Mouse (Mus musculus): Measurements from ENCODE around the gene Cenpc1.

The Cenpc1 gene

GRCm38 (mm10) chr5:85996545-85997510 lies 68.6 kb downstream of the Cenpc1 start:
- no peak for DNase-seq (ENCODE audit: inconsistent age in 2 of 2, low spot score in 1 of 2)

GRCm38 (mm10) chr5:85994551-85994950 lies 70.8 kb downstream of the Cenpc1 start:
- no peak for DNase-seq (ENCODE audit: inconsistent age in 2 of 2, low spot score in 1 of 2)

- DNase-seq (ENCODE audit: inconsistent age in 2 of 2, low spot score in 1 of 2), result no peak
Observed at GRCm38 (mm10) chr5:85992805-85993721, 72.3 kb downstream of the Cenpc1 start.

- peak in 1 of 2 experiments; percentile 29 for DNase-seq (ENCODE audit: inconsistent age in 2 of 2, low spot score in 1 of 2)
Observed at GRCm38 (mm10) chr5:85992055-85992454, 73.3 kb downstream of the Cenpc1 start.

GRCm38 (mm10) chr5:85987516-85987863 lies 77.9 kb downstream of the Cenpc1 start:
- no peak for DNase-seq (ENCODE audit: inconsistent age in 2 of 2, low spot score in 1 of 2)

- DNase-seq (ENCODE audit: inconsistent age in 2 of 2, low spot score in 1 of 2), result no peak
Observed at GRCm38 (mm10) chr5:85986734-85987515, 78.5 kb downstream of the Cenpc1 start.

- DNase-seq (ENCODE audit: inconsistent age in 2 of 2, low spot score in 1 of 2), result no peak
Observed at GRCm38 (mm10) chr5:85977646-85978426, 87.5 kb downstream of the Cenpc1 start.

GRCm38 (mm10) chr5:85962791-85963190 lies 102.6 kb downstream of the Cenpc1 start:
- no peak for DNase-seq (ENCODE audit: inconsistent age in 2 of 2, low spot score in 1 of 2)

Measured in adrenal gland, adult (tissue).